Mouse (Mus musculus) forebrain, postnatal 0 days (tissue): ENCODE results near the gene Dynll2. TPM values are rescaled to one million over a fixed set of nuclear protein-coding genes. Genes with fewer than 3 reads are reported as not detected.

Source experiments
- ATAC-seq: fragments of 200-750 bp; cut with Nextera tagmentation; 2 replicates; pipeline ENCODE4 v1.8.0; 2017; ENCODE audit warnings: mild to moderate bottlenecking, moderate library complexity
- DNase-seq: peaks from one replicate; pipeline ENCODE4 v3.0.0-alpha.2; 2015
- H3K27ac ChIP-seq: fragments of 300-500 bp; sonication (generic); 2 replicates; pipeline ENCODE4 v1.5.1; 2014; ENCODE audit warnings: low read depth, mild to moderate bottlenecking, antibody characterized with exemption, low read length, moderate library complexity, mixed read lengths
- H3K27me3 ChIP-seq: fragments of 300-500 bp; sonication (generic); 2 replicates; pipeline ENCODE4 v1.6.1; 2014; ENCODE audit warnings: mild to moderate bottlenecking, low read length, mixed read lengths; ENCODE audit not compliant: insufficient read depth
- H3K36me3 ChIP-seq: fragments of 300-500 bp; sonication (generic); 2 replicates; pipeline ENCODE4 v1.6.1; 2014; ENCODE audit warnings: mild to moderate bottlenecking, moderate library complexity; ENCODE audit not compliant: insufficient read depth
- H3K4me1 ChIP-seq: fragments of 300-500 bp; sonication (generic); 2 replicates; pipeline ENCODE4 v1.6.1; 2014; ENCODE audit warnings: antibody characterized with exemption; ENCODE audit not compliant: insufficient read depth
- H3K4me2 ChIP-seq: fragments of 300-500 bp; sonication (generic); 2 replicates; pipeline ENCODE4 v1.6.1; 2014; ENCODE audit warnings: low read depth, mild to moderate bottlenecking, moderate library complexity
- H3K4me3 ChIP-seq: fragments of 300-500 bp; sonication (generic); 2 replicates; pipeline ENCODE4 v1.5.1; 2014; ENCODE audit warnings: low read depth, low read length, mixed read lengths
- H3K9ac ChIP-seq: fragments of 300-500 bp; sonication (generic); 2 replicates; pipeline ENCODE4 v1.6.1; 2014; ENCODE audit warnings: mild to moderate bottlenecking
- H3K9me3 ChIP-seq: fragments of 300-500 bp; sonication (generic); 2 replicates; pipeline ENCODE4 v1.6.1; 2016; ENCODE audit warnings: low read length
- CTCF ChIP-seq: sonication (generic); IDR thresholded peaks from 2 replicates; pipeline ENCODE4 v1.5.1; 2016; ENCODE audit warnings: antibody characterized with exemption, control low read depth, low read depth
- WGBS: fragments of 180-500 bp; shearing (Covaris S2); extraction: QIAGEN DNeasy Blood & Tissue Kit; methylation state at CpG from one replicate; pipeline ENCODE4 v1.1.7; 2014; 5-methylcytosine and 5-hydroxymethylcytosine counted together
- polyA plus RNA-seq: library from polyadenylated mRNA; unstranded; fragments of >200 nt; fragmentation: Nextera tagmentation; extraction: Ambion mirVana; gene quantifications from 2 replicates; pipeline ENCODE4 v1.2.1, GENCODE M21; 2015
- total RNA-seq: library from RNA; depleted of rRNA; stranded (reverse); fragments of >200 nt; gene quantifications from 2 replicates; pipeline ENCODE4 v1.2.3, GENCODE M21; 2014; rRNA removed

The Dynll2 gene
- total and polyA plus RNA-seq, 2 experiments from 2014 or later: 49.8 to 54.9 TPM

DNA sequence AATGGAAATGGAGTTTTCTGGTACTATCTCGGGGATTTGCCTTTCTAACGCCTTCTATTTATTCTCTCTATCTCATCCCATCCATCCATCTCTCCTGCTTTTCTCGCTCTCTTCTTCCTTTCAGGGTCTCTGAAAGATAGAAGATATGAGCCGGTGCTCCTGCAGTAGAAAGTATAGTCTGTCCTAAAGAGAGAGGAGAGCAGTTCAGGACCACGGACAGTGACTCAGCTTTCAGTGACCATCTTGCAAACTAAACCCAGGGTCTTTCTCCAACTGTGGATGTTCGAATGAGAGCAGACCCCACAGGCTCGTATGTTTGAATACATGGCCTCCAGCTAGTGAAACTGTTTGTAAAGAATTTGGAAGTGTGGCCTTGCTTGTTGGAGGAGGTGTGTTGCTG lies 30.3 kb downstream of the Dynll2 start:
- Histone ChIP-seq H3K4me3 (no peak overlapping the region), H3K27me3 (no peaks in the 10 kb centered on the region), H3K4me2 (no peak overlapping the region), H3K27ac (no peak overlapping the region), H3K9me3 (no peaks in the 10 kb centered on the region), H3K4me1 (no peaks in the 10 kb centered on the region), H3K36me3 (no peaks in the 10 kb centered on the region), H3K9ac (no peak overlapping the region)
- TF ChIP-seq CTCF: no peak
- DNase-seq: no peak
- 46% methylated on average over 7 of the region's 7 CpGs for WGBS
- no peak for ATAC-seq

DNA sequence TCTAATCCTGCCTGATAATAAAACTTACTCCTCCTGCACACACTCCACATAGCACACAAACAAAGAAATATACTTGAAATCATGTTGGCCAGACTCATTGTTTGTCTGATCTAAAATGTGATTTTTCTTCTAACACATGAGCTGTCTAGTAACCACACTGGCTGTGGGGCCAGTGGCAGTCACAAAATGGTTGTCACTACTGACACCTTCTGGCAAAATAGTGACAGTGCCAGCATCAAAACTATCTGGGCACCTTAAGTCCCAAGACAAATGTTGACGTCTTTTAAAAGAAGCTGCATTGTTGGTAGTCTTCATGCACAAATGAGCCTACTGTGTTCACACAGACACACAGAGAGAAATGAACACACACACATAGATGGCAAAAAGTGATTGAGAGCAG lies 32.2 kb downstream of the Dynll2 start:
- peak; percentile 69 for DNase-seq
- no peaks in the 10 kb centered on the region for H3K4me1 ChIP-seq
- no peaks in the 10 kb centered on the region for H3K36me3 ChIP-seq
- H3K4me3 ChIP-seq: no peak overlapping the region
- H3K27me3 ChIP-seq: no peaks in the 10 kb centered on the region
- WGBS: 0% methylated on average over 1 of the region's 1 CpGs
- H3K9me3 ChIP-seq: no peaks in the 10 kb centered on the region
- ATAC-seq: peak; percentile 60
- no peak overlapping the region for H3K9ac ChIP-seq
- TF ChIP-seq CTCF: peak; percentile 76
- no peak overlapping the region for H3K27ac ChIP-seq
- H3K4me2 ChIP-seq: no peak overlapping the region

DNA sequence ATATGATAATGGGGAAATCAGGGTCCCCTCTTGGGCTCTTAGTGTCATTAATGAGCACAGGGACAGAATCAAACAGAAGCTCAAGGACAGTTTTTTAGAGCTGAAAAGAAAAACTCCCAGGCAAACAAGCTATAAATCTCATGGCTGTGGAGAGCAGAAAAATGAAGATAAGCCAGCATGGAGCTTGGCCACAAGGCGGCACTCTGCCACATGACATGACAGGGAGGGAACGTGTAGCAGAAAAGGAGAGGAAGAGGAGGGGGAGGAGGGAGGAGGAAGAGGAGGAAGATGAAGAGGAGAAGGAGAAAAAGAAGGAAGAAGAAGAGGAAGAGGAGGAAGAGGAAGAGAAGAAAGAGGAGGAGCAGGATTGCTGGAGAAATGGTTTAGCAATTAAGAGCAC lies 37.3 kb downstream of the Dynll2 start:
- Histone ChIP-seq H3K27me3 (no peaks in the 10 kb centered on the region), H3K4me2 (no peak overlapping the region), H3K4me3 (no peak overlapping the region), H3K36me3 (no peaks in the 10 kb centered on the region), H3K9ac (no peak overlapping the region), H3K4me1 (no peaks in the 10 kb centered on the region), H3K9me3 (no peaks in the 10 kb centered on the region), H3K27ac (no peak overlapping the region)
- DNase-seq (peak; percentile 16), ATAC-seq (no peak)
- WGBS: 0% methylated on average over 2 of the region's 2 CpGs
- TF ChIP-seq CTCF: peak; percentile 68

DNA sequence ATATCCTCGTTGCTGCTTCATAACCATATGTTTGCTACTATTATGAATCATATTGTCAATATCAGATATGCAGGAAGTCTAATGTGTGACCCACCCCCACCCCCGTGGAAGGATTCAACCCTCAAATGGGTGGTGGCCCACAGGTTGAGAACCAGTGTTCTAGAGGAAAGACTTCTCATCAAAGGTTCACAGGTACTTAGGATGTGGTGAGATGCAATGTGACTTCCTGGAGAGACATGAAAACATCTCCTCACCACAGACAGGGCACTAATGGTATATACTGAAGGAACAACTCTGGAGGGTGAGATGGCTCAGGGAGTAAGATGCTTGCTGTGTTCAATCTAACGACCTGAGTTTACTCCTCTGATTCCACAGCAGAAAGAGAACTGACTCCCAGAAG lies 51.9 kb downstream of the Dynll2 start:
- ATAC-seq: no peak

DNA sequence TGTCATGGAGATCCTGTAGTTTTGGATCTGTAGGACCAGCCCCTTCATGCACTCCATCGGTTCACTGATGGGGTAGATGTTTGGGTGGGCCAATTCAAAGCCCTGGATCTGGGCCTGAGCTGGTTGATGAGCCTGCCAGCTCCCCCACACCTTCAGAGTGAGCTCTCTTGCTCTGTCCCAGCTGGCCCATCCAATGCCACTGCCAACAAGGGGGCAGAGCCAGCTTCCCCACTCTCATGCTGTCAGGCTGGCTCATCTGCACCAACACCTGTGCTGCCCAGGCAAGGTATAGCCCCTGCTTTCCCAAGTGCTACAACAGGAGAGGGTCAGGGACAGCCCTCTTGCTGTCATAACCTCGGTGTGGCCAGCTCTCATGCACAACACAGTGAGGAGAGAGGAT lies 53.6 kb downstream of the Dynll2 start:
- no peak for TF ChIP-seq CTCF
- no peak overlapping the region for H3K27ac ChIP-seq
- no peaks in the 10 kb centered on the region for H3K9me3 ChIP-seq
- no peak overlapping the region for H3K4me3 ChIP-seq
- no peak overlapping the region for H3K4me2 ChIP-seq
- no peaks in the 10 kb centered on the region for H3K4me1 ChIP-seq
- H3K9ac ChIP-seq: no peak overlapping the region
- 89% methylated on average over 2 of the region's 2 CpGs for WGBS
- no peaks in the 10 kb centered on the region for H3K36me3 ChIP-seq
- ATAC-seq: no peak
- no peaks in the 10 kb centered on the region for H3K27me3 ChIP-seq
- DNase-seq: no peak

More for the DNA sequence above, 51.9 kb downstream of the Dynll2 start:
- Histone ChIP-seq H3K4me3 (no peak overlapping the region), H3K9me3 (no peaks in the 10 kb centered on the region), H3K27me3 (no peaks in the 10 kb centered on the region), H3K27ac (no peak overlapping the region), H3K4me1 (no peaks in the 10 kb centered on the region), H3K9ac (no peak overlapping the region), H3K36me3 (no peaks in the 10 kb centered on the region), H3K4me2 (no peak overlapping the region)
- no peak for TF ChIP-seq CTCF
- DNase-seq: no peak
- WGBS: 76% methylated on average over 3 of the region's 3 CpGs

DNA sequence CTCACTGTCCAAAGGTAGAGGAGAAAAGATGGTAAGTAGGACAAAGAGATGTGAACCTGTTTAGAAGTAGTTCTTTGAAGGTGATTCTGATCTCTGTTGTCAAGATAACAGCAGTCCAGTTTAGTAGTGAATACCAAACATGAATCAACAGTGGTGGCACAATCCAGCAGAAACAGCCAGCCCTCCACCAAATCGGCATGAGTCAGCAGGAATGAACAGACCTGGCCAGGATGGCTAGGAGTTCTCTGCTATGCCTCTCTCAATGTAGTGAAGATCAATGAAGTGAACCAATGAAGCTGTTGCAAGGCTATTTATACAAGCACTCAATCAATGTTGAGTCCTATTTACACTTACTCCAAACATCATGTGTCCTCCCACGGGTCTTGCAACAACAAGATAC lies 57.0 kb downstream of the Dynll2 start:
- H3K27me3 ChIP-seq: no peaks in the 10 kb centered on the region
- DNase-seq (no peak), ATAC-seq (no peak)
- WGBS: 81% methylated on average over 2 of the region's 2 CpGs
- H3K36me3 ChIP-seq: no peaks in the 10 kb centered on the region
- no peak overlapping the region for H3K4me3 ChIP-seq
- H3K4me1 ChIP-seq: no peaks in the 10 kb centered on the region
- H3K4me2 ChIP-seq: no peak overlapping the region
- no peak overlapping the region for H3K9ac ChIP-seq
- TF ChIP-seq CTCF: no peak
- H3K9me3 ChIP-seq: no peaks in the 10 kb centered on the region
- H3K27ac ChIP-seq: no peak overlapping the region

Other genes starting within 250 kb of the Dynll2 start
- 64.9 and 78.5 TPM in 2 replicates for gene Supt4a, start 250.0 kb downstream of the Dynll2 start, total RNA-seq
- 141 and 159 TPM in 2 replicates for gene Supt4a, start 250.0 kb downstream of the Dynll2 start, polyA plus RNA-seq
- gene Tspoap1, start 227.0 kb downstream of the Dynll2 start, total RNA-seq: 119 and 199 TPM in 2 replicates
- 10.5 and 20.1 TPM in 2 replicates for gene Tspoap1, start 227.0 kb downstream of the Dynll2 start, polyA plus RNA-seq
- 0.33 and 0.46 TPM in 2 replicates for gene Mpo, start 194.0 kb downstream of the Dynll2 start, total RNA-seq
- 0.21 TPM in 1 of 2 replicates, not detected in the other for gene Mpo, start 194.0 kb downstream of the Dynll2 start, polyA plus RNA-seq
- gene Lpo, start 159.2 kb downstream of the Dynll2 start, total RNA-seq: 0.46 and 1.1 TPM in 2 replicates
- gene Lpo, start 159.2 kb downstream of the Dynll2 start, polyA plus RNA-seq: 0.62 and 1.3 TPM in 2 replicates
- 6.8 and 11.1 TPM in 2 replicates for gene Mks1, start 134.3 kb downstream of the Dynll2 start, total RNA-seq
- gene Mks1, start 134.3 kb downstream of the Dynll2 start, polyA plus RNA-seq: 6.1 and 8.8 TPM in 2 replicates
- gene Epx, start 112.0 kb downstream of the Dynll2 start, total RNA-seq: 0.15 and 0.90 TPM in 2 replicates
- gene Epx, start 112.0 kb downstream of the Dynll2 start, polyA plus RNA-seq: 0.38 and 0.79 TPM in 2 replicates
- not detected in 2 replicates for gene Olfr462, start 95.3 kb downstream of the Dynll2 start, total RNA-seq
- gene Olfr462, start 95.3 kb downstream of the Dynll2 start, polyA plus RNA-seq: not detected in 2 replicates
- gene Olfr463, start 90.1 kb downstream of the Dynll2 start, total RNA-seq: not detected in 2 replicates
- gene Olfr463, start 90.1 kb downstream of the Dynll2 start, polyA plus RNA-seq: not detected in 2 replicates
- not detected in 2 replicates for gene Olfr464, start 66.6 kb downstream of the Dynll2 start, total RNA-seq
- 0.07 TPM in 1 of 2 replicates, not detected in the other for gene Olfr464, start 66.6 kb downstream of the Dynll2 start, polyA plus RNA-seq
- 282 and 390 TPM in 2 replicates for gene Srsf1, start 59.8 kb upstream of the Dynll2 start, total RNA-seq
- gene Srsf1, start 59.8 kb upstream of the Dynll2 start, polyA plus RNA-seq: 103 and 121 TPM in 2 replicates
- gene Vezf1, start 80.7 kb upstream of the Dynll2 start, total RNA-seq: 33.0 and 43.7 TPM in 2 replicates
- gene Vezf1, start 80.7 kb upstream of the Dynll2 start, polyA plus RNA-seq: 28.0 and 34.6 TPM in 2 replicates
- gene Cuedc1, start 110.5 kb upstream of the Dynll2 start, total RNA-seq: 28.9 and 34.7 TPM in 2 replicates
- 22.0 and 34.6 TPM in 2 replicates for gene Cuedc1, start 110.5 kb upstream of the Dynll2 start, polyA plus RNA-seq
- 39.0 and 57.5 TPM in 2 replicates for gene Mrps23, start 216.9 kb upstream of the Dynll2 start, total RNA-seq
- 70.7 and 71.5 TPM in 2 replicates for gene Mrps23, start 216.9 kb upstream of the Dynll2 start, polyA plus RNA-seq